Mouse (Mus musculus) fibroblast of lung, adult 2 months (primary cell): Measurements from ENCODE around the gene Apol8.
"Not testable (repeated sequence)": the region's sequence is repeated elsewhere in the genome, so short reads cannot be mapped to it uniquely, and the experiment has no call there.

Source experiments
- DNase-seq: peaks from one replicate; pipeline ENCODE4 v3.0.0-alpha.2; 2011; ENCODE audit warnings: low read depth

Gene Apol8

GRCm38 (mm10) chr15:77750461-77750860 is 6.3 kb downstream of the Apol8 start:
- no peak for DNase-seq

GRCm38 (mm10) chr15:77749717-77750116 is 7.1 kb downstream of the Apol8 start:
- DNase-seq: no peak

GRCm38 (mm10) chr15:77748414-77748813 is 8.4 kb downstream of the Apol8 start:
- DNase-seq: no peak

GRCm38 (mm10) chr15:77746326-77746725 is 10.5 kb downstream of the Apol8 start:
- no peak for DNase-seq

- no peak for DNase-seq
These were observed 11.7 kb downstream of the Apol8 start for GRCm38 (mm10) chr15:77745081-77745480.

- no peak for DNase-seq
These were observed 12.2 kb downstream of the Apol8 start for GRCm38 (mm10) chr15:77744632-77745031.

GRCm38 (mm10) chr15:77741556-77741955 is 15.2 kb downstream of the Apol8 start:
- DNase-seq: not testable (repeated sequence)

GRCm38 (mm10) chr15:77740511-77741297 is 16.1 kb downstream of the Apol8 start:
- DNase-seq: no peak

- not testable (repeated sequence) for DNase-seq
These were observed 22.9 kb downstream of the Apol8 start for GRCm38 (mm10) chr15:77733903-77734302.

- not testable (repeated sequence) for DNase-seq
These were observed 23.4 kb downstream of the Apol8 start for GRCm38 (mm10) chr15:77733380-77733779.

- DNase-seq: not testable (repeated sequence)
These were observed 24.0 kb downstream of the Apol8 start for GRCm38 (mm10) chr15:77732851-77733250.

- no peak for DNase-seq
These were observed 25.2 kb downstream of the Apol8 start for GRCm38 (mm10) chr15:77731605-77732004.

GRCm38 (mm10) chr15:77728739-77729138 is 28.1 kb downstream of the Apol8 start, which contains the start of gene Apol9b:
Gene Apol9b, plus strand, starts transcription at chr15:77729039.
- DNase-seq: not testable (repeated sequence)

- not testable (repeated sequence) for DNase-seq
These were observed 29.1 kb downstream of the Apol8 start for GRCm38 (mm10) chr15:77727745-77728144.

- not testable (repeated sequence) for DNase-seq
These were observed 29.7 kb downstream of the Apol8 start for GRCm38 (mm10) chr15:77727139-77727538.

GRCm38 (mm10) chr15:77725393-77726020 is 31.3 kb downstream of the Apol8 start:
- DNase-seq: not testable (repeated sequence)

GRCm38 (mm10) chr15:77724208-77724911 is 32.4 kb downstream of the Apol8 start:
- not testable (repeated sequence) for DNase-seq

- not testable (repeated sequence) for DNase-seq
These were observed 35.3 kb downstream of the Apol8 start for GRCm38 (mm10) chr15:77721509-77721908.

- not testable (repeated sequence) for DNase-seq
These were observed 38.6 kb downstream of the Apol8 start for GRCm38 (mm10) chr15:77718240-77718639.

GRCm38 (mm10) chr15:77708936-77709335 is 47.9 kb downstream of the Apol8 start:
- DNase-seq: not testable (repeated sequence)

- DNase-seq: not testable (repeated sequence)
These were observed 51.5 kb downstream of the Apol8 start for GRCm38 (mm10) chr15:77705306-77705705.

GRCm38 (mm10) chr15:77698656-77699055 is 58.1 kb downstream of the Apol8 start, which contains the start of gene Apol7e:
Gene Apol7e, plus strand, starts transcription at chr15:77698857.
- DNase-seq: not testable (repeated sequence)
